Mouse (Mus musculus): ENCODE results near the gene Adh6a. TPM values are rescaled to one million over a fixed set of nuclear protein-coding genes. Genes with fewer than 3 reads are reported as not detected.
A peak's percentile ranks its signal among the peaks of the same experiment; 100 is the strongest.

Adh6a gene
- total and polyA plus RNA-seq, 2 experiments = not detected

DNA sequence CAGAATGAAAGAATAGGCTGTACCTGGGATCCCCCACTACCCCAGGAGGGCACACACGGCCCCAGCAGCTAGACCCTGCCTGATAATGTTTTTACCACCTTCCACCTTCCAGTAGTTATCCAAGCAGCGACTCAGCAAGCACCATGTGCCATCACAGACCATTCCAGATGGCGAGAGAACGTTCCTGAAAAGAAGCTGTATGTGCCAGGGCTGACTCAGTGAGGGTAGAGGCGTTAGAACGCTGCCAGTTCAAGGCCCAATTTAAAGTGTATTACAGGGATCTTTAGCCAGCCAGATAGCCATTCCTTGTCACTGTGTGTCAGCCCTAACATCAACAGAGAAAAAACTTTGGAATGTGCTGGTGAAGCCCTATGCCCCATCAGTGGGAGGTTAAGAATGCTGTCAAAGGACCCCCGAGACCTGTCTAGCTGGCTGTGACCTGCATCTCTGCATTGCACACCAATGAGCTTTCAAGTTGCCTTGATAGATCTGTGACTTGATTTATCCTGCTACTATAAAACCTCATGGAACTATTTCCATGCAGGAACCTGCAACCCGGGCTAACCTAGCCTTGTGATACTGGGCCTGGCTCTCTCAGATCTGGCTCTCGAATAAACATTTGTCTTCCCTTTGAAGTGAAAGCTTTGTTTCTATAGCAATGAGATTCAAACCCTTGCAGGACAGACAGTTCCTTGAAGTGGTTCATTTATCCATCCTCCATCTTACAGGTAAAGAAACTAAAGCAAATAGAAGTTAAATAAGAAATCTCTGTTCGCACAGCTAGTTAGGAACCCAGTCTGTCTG lies 7.4 kb upstream of the Adh6a start:
- Histone ChIP-seq H3K27me3 (ENCODE audit: control insufficient read depth, insufficient read depth, low read length) (no peaks in the 10 kb centered on the region), H3K4me3 (ENCODE audit: insufficient read depth, low read depth, low read length) (no peak overlapping the region), H3K9ac (ENCODE audit: low read depth, low read length) (no peak overlapping the region), H3K36me3 (ENCODE audit: control insufficient read depth, insufficient read depth, low read length) (no peaks in the 10 kb centered on the region), H3K27ac (replicated peaks; ENCODE audit: insufficient read depth, low read depth, low read length) (no peak overlapping the region), H3K79me2 (ENCODE audit: control insufficient read depth, insufficient read depth, low read length) (no peaks in the 10 kb centered on the region), H3K4me1 (ENCODE audit: control insufficient read depth, insufficient read depth, low read length) (peaks cover 12% of the 10 kb centered on the region)
- no peak for DNase-seq (ENCODE audit: extremely low read depth, low read depth, low spot score)
- WGBS = 58% methylated on average over 10 of the region's 10 CpGs
- TF ChIP-seq CTCF (IDR thresholded peaks at IDR 0.05; ENCODE audit: low read depth, low read length) (no peak), POLR2A (IDR thresholded peaks at IDR 0.05; ENCODE audit: extremely low read depth, insufficient read depth, low read length) (no peak)

DNA sequence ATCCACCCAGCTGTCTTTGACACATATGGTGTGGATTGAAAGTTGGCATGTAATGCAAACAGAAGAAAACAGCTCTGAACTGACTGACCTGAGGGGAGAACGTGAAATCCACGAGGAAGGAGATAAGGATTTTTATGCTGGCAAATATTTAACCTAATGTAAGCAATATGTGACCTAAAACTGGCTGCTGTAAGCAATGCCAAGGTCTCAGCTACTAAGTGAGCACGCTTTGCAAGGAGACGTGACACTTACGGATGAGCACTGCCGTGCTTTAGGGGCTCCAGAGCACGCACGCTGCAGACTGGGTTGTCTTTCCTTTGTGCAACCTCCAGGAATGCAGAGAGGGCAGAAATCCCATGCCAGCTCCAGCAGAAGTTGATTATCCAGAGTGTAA lies 6.8 kb upstream of the Adh6a start:
- H3K27ac ChIP-seq (replicated peaks; ENCODE audit: insufficient read depth, low read depth, low read length) = no peak overlapping the region
- no peaks in the 10 kb centered on the region for H3K27me3 ChIP-seq (ENCODE audit: control insufficient read depth, insufficient read depth, low read length)
- WGBS = 7% methylated on average over 8 of the region's 8 CpGs
- TF ChIP-seq CTCF (IDR thresholded peaks at IDR 0.05; ENCODE audit: low read depth, low read length) = no peak
- TF ChIP-seq POLR2A (IDR thresholded peaks at IDR 0.05; ENCODE audit: extremely low read depth, insufficient read depth, low read length) = no peak
- H3K4me1 ChIP-seq (ENCODE audit: control insufficient read depth, insufficient read depth, low read length) = peaks cover 12% of the 10 kb centered on the region
- H3K4me3 ChIP-seq (ENCODE audit: insufficient read depth, low read depth, low read length) = no peak overlapping the region; the same call in 1 of the 2 replicates
- DNase-seq (ENCODE audit: extremely low read depth, low read depth, low spot score) = peak; percentile 92
- no peaks in the 10 kb centered on the region for H3K36me3 ChIP-seq (ENCODE audit: control insufficient read depth, insufficient read depth, low read length)
- H3K79me2 ChIP-seq (ENCODE audit: control insufficient read depth, insufficient read depth, low read length) = no peaks in the 10 kb centered on the region
- H3K9ac ChIP-seq (ENCODE audit: low read depth, low read length) = peak overlapping the region; percentile 30

DNA sequence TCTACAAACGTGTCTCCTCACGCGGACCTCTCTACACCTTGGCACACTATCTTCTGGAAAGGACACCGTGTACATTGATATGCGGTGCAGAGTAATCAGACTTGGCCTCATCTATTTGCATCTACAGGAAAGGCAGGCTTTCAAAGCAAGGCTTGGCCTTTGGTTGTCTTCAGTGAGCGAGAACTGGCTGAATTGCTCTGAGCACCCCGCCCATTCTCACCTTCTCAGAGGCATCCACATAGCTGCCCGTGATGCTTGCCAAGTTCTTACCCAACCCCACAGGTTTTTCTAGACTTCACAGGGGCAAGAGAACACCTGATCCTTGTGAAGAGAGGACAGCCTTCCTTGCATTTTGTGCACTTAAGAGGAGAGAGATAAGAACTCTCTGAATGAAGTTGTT lies 3.2 kb upstream of the Adh6a start:
- H3K79me2 ChIP-seq (ENCODE audit: control insufficient read depth, insufficient read depth, low read length) = no peaks in the 10 kb centered on the region
- no peaks in the 10 kb centered on the region for H3K27me3 ChIP-seq (ENCODE audit: control insufficient read depth, insufficient read depth, low read length)
- H3K27ac ChIP-seq (replicated peaks; ENCODE audit: insufficient read depth, low read depth, low read length) = no peak overlapping the region
- peak; percentile 24 for DNase-seq (ENCODE audit: extremely low read depth, low read depth, low spot score)
- no peaks in the 10 kb centered on the region for H3K36me3 ChIP-seq (ENCODE audit: control insufficient read depth, insufficient read depth, low read length)
- peaks cover 12% of the 10 kb centered on the region for H3K4me1 ChIP-seq (ENCODE audit: control insufficient read depth, insufficient read depth, low read length)
- no peak for TF ChIP-seq POLR2A (IDR thresholded peaks at IDR 0.05; ENCODE audit: extremely low read depth, insufficient read depth, low read length)
- no peak for TF ChIP-seq CTCF (IDR thresholded peaks at IDR 0.05; ENCODE audit: low read depth, low read length)
- H3K4me3 ChIP-seq (ENCODE audit: insufficient read depth, low read depth, low read length) = no peak overlapping the region
- WGBS = 71% methylated on average over 8 of the region's 8 CpGs
- no peak overlapping the region for H3K9ac ChIP-seq (ENCODE audit: low read depth, low read length)

DNA sequence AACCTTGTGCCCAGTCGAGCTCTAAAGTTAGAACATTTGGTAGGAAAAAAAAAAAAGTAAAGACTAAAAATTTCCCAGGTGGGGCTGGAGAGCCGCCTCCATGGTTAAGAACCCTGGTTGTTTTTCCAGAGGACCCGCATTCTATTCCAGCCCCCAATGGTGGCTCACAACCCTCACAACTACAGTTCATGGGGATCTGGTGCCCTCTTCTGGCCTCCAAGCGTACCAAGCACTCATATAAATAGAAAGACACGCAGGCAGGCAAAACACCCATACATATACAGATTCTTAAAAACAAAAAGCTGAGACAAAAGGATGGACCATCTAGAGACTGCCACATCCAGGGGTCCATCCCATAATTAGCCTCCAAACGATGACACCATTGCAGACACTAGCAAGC lies 2.1 kb upstream of the Adh6a start:
- no peaks in the 10 kb centered on the region for H3K79me2 ChIP-seq (ENCODE audit: control insufficient read depth, insufficient read depth, low read length)
- WGBS = 87% methylated on average over 6 of the region's 6 CpGs
- H3K9ac ChIP-seq (ENCODE audit: low read depth, low read length) = no peak overlapping the region
- no peak overlapping the region for H3K4me3 ChIP-seq (ENCODE audit: insufficient read depth, low read depth, low read length)
- no peaks in the 10 kb centered on the region for H3K27me3 ChIP-seq (ENCODE audit: control insufficient read depth, insufficient read depth, low read length)
- TF ChIP-seq CTCF (IDR thresholded peaks at IDR 0.05; ENCODE audit: low read depth, low read length) (peak; percentile 64), POLR2A (IDR thresholded peaks at IDR 0.05; ENCODE audit: extremely low read depth, insufficient read depth, low read length) (no peak)
- peaks cover 5% of the 10 kb centered on the region; the same call in 1 of the 2 replicates for H3K4me1 ChIP-seq (ENCODE audit: control insufficient read depth, insufficient read depth, low read length)
- peak; percentile 41 for DNase-seq (ENCODE audit: extremely low read depth, low read depth, low spot score)
- H3K36me3 ChIP-seq (ENCODE audit: control insufficient read depth, insufficient read depth, low read length) = no peaks in the 10 kb centered on the region
- no peak overlapping the region for H3K27ac ChIP-seq (replicated peaks; ENCODE audit: insufficient read depth, low read depth, low read length)

DNA sequence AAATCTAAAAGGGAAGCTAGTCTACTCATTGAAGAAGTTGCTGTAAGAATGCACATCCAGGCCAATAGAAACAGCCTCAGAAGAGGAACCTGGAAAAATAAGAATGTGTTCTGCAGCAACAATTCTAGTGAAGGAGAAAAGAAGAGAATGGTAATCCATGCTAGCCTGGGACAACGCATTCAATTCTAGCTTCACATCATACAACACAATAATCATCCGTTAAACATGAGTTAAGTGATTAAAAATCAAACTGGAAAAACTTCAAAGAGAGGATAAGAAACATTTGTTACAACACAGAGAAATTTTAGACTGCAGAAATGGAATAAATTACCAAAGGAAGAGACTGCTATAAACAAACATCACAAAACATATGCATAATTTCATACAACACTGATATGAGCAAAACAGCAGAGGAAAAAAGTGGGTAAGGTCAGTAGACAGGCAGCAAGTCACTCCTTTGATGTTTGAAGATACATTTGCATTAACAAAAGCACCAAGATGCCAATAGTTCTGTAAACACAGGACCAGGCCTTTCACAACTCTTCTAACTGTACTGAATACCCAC lies 3.9 kb downstream of the Adh6a start:
- TF ChIP-seq POLR2A (IDR thresholded peaks at IDR 0.05; ENCODE audit: extremely low read depth, insufficient read depth, low read length) (no peak), CTCF (IDR thresholded peaks at IDR 0.05; ENCODE audit: low read depth, low read length) (no peak)
- no peak overlapping the region for H3K27ac ChIP-seq (replicated peaks; ENCODE audit: insufficient read depth, low read depth, low read length)
- no peaks in the 10 kb centered on the region for H3K4me1 ChIP-seq (ENCODE audit: control insufficient read depth, insufficient read depth, low read length)
- WGBS = 90% methylated on average over 2 of the region's 2 CpGs
- no peaks in the 10 kb centered on the region for H3K36me3 ChIP-seq (ENCODE audit: control insufficient read depth, insufficient read depth, low read length)
- H3K79me2 ChIP-seq (ENCODE audit: control insufficient read depth, insufficient read depth, low read length) = no peaks in the 10 kb centered on the region
- H3K9ac ChIP-seq (ENCODE audit: low read depth, low read length) = no peak overlapping the region
- no peak overlapping the region for H3K4me3 ChIP-seq (ENCODE audit: insufficient read depth, low read depth, low read length)
- DNase-seq (ENCODE audit: extremely low read depth, low read depth, low spot score) = no peak
- H3K27me3 ChIP-seq (ENCODE audit: control insufficient read depth, insufficient read depth, low read length) = no peaks in the 10 kb centered on the region

DNA sequence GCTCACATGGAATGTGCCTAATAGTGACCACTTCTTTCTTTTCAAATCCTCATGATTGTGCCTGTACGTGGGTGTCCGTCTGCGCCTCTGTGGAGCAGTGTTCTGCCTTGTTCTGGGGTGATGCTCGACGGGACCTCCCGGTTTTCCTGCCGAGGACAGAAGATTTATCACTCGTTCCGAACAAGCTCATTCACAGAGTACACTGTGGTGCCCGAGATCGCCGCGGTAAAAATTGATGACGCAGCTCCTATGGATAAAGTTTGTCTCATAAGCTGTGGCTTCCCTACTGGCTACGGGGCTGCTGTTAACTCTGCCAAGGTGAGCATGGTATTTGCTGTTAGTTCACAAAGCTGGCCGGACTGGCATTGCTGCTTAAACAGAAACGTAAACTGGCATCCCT lies 11.9 kb downstream of the Adh6a start:
- H3K27me3 ChIP-seq (ENCODE audit: control insufficient read depth, insufficient read depth, low read length) = no peaks in the 10 kb centered on the region
- H3K4me1 ChIP-seq (ENCODE audit: control insufficient read depth, insufficient read depth, low read length) = no peaks in the 10 kb centered on the region
- no peak overlapping the region for H3K9ac ChIP-seq (ENCODE audit: low read depth, low read length)
- no peaks in the 10 kb centered on the region for H3K36me3 ChIP-seq (ENCODE audit: control insufficient read depth, insufficient read depth, low read length)
- 91% methylated on average over 17 of the region's 17 CpGs for WGBS
- no peak overlapping the region for H3K4me3 ChIP-seq (ENCODE audit: insufficient read depth, low read depth, low read length)
- no peak for DNase-seq (ENCODE audit: extremely low read depth, low read depth, low spot score)
- TF ChIP-seq POLR2A (IDR thresholded peaks at IDR 0.05; ENCODE audit: extremely low read depth, insufficient read depth, low read length) (no peak), CTCF (IDR thresholded peaks at IDR 0.05; ENCODE audit: low read depth, low read length) (no peak)
- H3K27ac ChIP-seq (replicated peaks; ENCODE audit: insufficient read depth, low read depth, low read length) = no peak overlapping the region
- H3K79me2 ChIP-seq (ENCODE audit: control insufficient read depth, insufficient read depth, low read length) = no peaks in the 10 kb centered on the region
